Mouse (Mus musculus) cerebellum, adult 2 months (tissue): ENCODE data around the gene Timm44. TPM values are rescaled to one million over a fixed set of nuclear protein-coding genes. Genes with fewer than 3 reads are reported as not detected.

Experiments used
- DNase-seq, 2 experiments: peaks; one replicate each; pipeline ENCODE4 v3.0.0; 2021
- H3K27ac ChIP-seq: fragments of 200-500 bp; 2 replicates; pipeline ENCODE4 v1.5.1; 2012; ENCODE audit warnings: low read length, control low read depth, inconsistent platforms; ENCODE audit not compliant: insufficient read depth
- H3K27me3 ChIP-seq: fragments of 200-500 bp; 2 replicates; pipeline ENCODE4 v1.6.1; 2012; ENCODE audit warnings: inconsistent platforms, mild to moderate bottlenecking, low read length, moderate library complexity; ENCODE audit not compliant: control insufficient read depth, insufficient read depth
- H3K4me1 ChIP-seq: fragments of 200-500 bp; 2 replicates; pipeline ENCODE4 v1.6.1; 2011; ENCODE audit warnings: low read length; ENCODE audit not compliant: control insufficient read depth, insufficient read depth
- H3K4me3 ChIP-seq: fragments of 200-500 bp; replicated peaks from 2 replicates; pipeline ENCODE3; 2011; ENCODE audit warnings: mild to moderate bottlenecking, low read depth, low read length, control low read depth; ENCODE audit not compliant: insufficient read depth
- CTCF ChIP-seq: fragments of 200-500 bp; IDR thresholded peaks from 2 replicates; pipeline ENCODE4 v1.5.1; 2011; ENCODE audit warnings: low read depth, mild to moderate bottlenecking, control low read depth, low read length, moderate library complexity, borderline replicate concordance; ENCODE audit not compliant: insufficient read depth
- POLR2A ChIP-seq: fragments of 200-500 bp; IDR thresholded peaks from 2 replicates; pipeline ENCODE4 v1.6.1; 2011; ENCODE audit warnings: low read length, control low read depth, borderline replicate concordance; ENCODE audit not compliant: insufficient read depth
- whole genome bisulfite sequencing: fragments of 180-500 bp; shearing (Covaris S2); methylation state at CpG from one replicate; pipeline ENCODE4 v1.1.7; 2018; 5-methylcytosine and 5-hydroxymethylcytosine counted together
- polyA plus RNA-seq: library from polyadenylated mRNA; depleted of rRNA; stranded (reverse); fragments of >200 nt; gene quantifications from 2 replicates; pipeline ENCODE4 v1.2.3, GENCODE M21; 2012; rRNA removed

Timm44 gene
- polyA plus RNA-seq, 1 experiment, result 98.4 TPM

DNA sequence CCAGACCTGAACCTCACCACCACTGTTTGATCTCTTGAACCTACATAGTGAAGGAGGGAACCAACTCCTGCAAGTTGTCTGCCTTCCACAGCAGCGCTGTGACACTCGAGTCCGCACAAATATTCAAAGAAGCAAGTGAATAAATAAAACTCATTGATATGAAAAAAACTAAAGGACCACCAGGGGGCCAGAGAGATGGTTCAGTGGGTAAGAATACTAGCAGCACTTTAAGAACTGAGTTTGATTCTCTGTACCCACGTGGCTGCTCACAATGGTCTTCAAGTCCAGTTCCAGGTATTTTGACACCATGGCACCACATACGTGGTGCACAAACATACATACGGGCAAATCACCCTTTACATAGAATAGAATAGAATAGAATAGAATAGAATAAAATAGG, 64.6 kb downstream of the Timm44 start:
- Histone ChIP-seq H3K4me1 (peaks cover 10% of the 10 kb centered on the region), H3K27me3 (no peaks in the 10 kb centered on the region), H3K27ac (no peak overlapping the region), H3K4me3 (no peak overlapping the region)
- DNase-seq, result no peak
- WGBS, result 68% methylated on average over 6 of the region's 6 CpGs
- TF ChIP-seq POLR2A, result no peak
- no peak for TF ChIP-seq CTCF

Other genes starting within 250 kb of the Timm44 start
- gene Cd209f, start 170.1 kb downstream of the Timm44 start, polyA plus RNA-seq, result 0.38 and 0.46 TPM in 2 replicates
- gene Cd209g, start 141.8 kb downstream of the Timm44 start, polyA plus RNA-seq, result 0.20 and 0.21 TPM in 2 replicates
- 66.5 and 73.3 TPM in 2 replicates for gene Evi5l, start 109.3 kb downstream of the Timm44 start, polyA plus RNA-seq
- 8.2 and 8.6 TPM in 2 replicates for gene Prr36, start 58.5 kb downstream of the Timm44 start, polyA plus RNA-seq
- gene Lrrc8e, start 49.1 kb downstream of the Timm44 start, polyA plus RNA-seq, result 0.02 TPM in 1 of 2 replicates, not detected in the other
- gene Map2k7, start 37.2 kb downstream of the Timm44 start, polyA plus RNA-seq, result 85.2 and 86.7 TPM in 2 replicates
- 8.6 and 9.4 TPM in 2 replicates for gene Gm49320, start 37.0 kb downstream of the Timm44 start, polyA plus RNA-seq
- gene Tgfbr3l, start 27.7 kb downstream of the Timm44 start, polyA plus RNA-seq, result 32.6 and 39.8 TPM in 2 replicates
- 43.8 and 47.0 TPM in 2 replicates for gene Snapc2, start 22.8 kb downstream of the Timm44 start, polyA plus RNA-seq
- gene Ctxn1, start 16.6 kb downstream of the Timm44 start, polyA plus RNA-seq, result 21.8 and 24.1 TPM in 2 replicates
- 16.9 and 17.2 TPM in 2 replicates for gene Ccl25, start 49.3 kb upstream of the Timm44 start, polyA plus RNA-seq
- gene Elavl1, start 49.5 kb upstream of the Timm44 start, polyA plus RNA-seq, result 36.8 and 37.3 TPM in 2 replicates
- gene Cers4, start 217.1 kb upstream of the Timm44 start, polyA plus RNA-seq, result 47.3 and 48.5 TPM in 2 replicates